Mouse (Mus musculus) left cerebral cortex, adult 2 months (tissue): ENCODE data around the gene Asxl1. TPM values are rescaled to one million over a fixed set of nuclear protein-coding genes. Genes with fewer than 3 reads are reported as not detected.

Source experiments
- DNase-seq, 2 experiments: peaks; one replicate each; pipeline ENCODE4 v3.0.0; 2021 to 2022; ENCODE audit warnings: low spot score in 2 of 2, mixed read lengths in 1 of 2; ENCODE audit errors: extremely low spot score in 1 of 2
- H3K27ac ChIP-seq: fragments of 200-600 bp; 2 replicates; pipeline ENCODE4 v1.8.1; 2022
- H3K4me3 ChIP-seq: fragments of 200-600 bp; 2 replicates; pipeline ENCODE4 v1.8.1; 2022
- CTCF ChIP-seq: fragments of 200-600 bp; IDR thresholded peaks from 2 replicates; pipeline ENCODE4 v1.8.1; 2022; ENCODE audit warnings: antibody characterized with exemption, mild to moderate bottlenecking, moderate library complexity
- intact Hi-C: fragments of 180-260 bp; cut with DNase I; formaldehyde crosslinking; loops from one replicate; pipeline ENCODE4 v1.15.1; 2025
- total RNA-seq, 2 experiments: library from RNA; stranded (reverse); gene quantifications; 2 replicates each; pipeline ENCODE4 v1.2.3; 2021

The Asxl1 gene
- total RNA-seq, 2 experiments from 2014 or later = 35.6 to 38.9 TPM

GRCm38 (mm10) chr2:153434880-153435831 is 89.5 kb downstream of the Asxl1 start:
- TF ChIP-seq CTCF = no peak
- intact Hi-C loops = no loop called here
- H3K27ac ChIP-seq = no peak overlapping the region; the same call in 1 of the 2 replicates
- DNase-seq = no peak
- H3K4me3 ChIP-seq = no peak overlapping the region

DNA sequence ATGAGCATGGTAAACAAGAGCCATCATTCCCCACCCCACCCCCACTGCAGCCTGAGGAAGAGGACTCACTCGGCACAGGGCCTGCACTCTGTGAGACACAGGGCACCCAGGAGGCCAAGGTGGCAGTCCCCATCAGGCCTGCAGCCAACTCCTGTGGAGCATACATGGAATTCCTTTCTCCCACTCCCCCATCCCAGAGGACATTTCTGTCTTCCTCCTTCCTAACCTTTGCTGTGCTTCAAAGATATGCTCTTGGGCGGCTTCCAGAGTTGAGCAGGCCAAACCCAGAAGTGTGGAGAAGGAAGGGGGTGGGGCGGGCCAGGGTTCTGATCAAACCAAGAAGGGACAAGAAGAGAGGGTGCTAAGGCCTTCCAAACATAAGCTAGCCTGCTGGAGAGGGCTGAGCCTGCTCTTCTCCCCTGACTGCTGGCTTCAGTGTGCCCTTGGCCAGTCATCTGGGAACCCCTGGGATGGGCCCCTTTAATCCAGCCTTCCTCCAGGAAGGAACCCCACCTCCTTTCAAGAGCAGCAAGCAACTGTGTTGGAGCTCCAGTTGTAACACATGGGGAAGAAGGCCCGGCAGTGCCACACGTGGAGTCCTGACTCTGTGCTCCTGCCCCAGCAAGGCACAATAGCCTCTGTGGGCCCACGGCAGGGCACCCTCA is 91.1 kb downstream of the Asxl1 start:
- TF ChIP-seq CTCF = no peak
- no peak overlapping the region for H3K4me3 ChIP-seq
- intact Hi-C loops = no loop called here
- peak overlapping the region; percentile 19; the same call in 1 of the 2 replicates for H3K27ac ChIP-seq
- DNase-seq = no peak

DNA sequence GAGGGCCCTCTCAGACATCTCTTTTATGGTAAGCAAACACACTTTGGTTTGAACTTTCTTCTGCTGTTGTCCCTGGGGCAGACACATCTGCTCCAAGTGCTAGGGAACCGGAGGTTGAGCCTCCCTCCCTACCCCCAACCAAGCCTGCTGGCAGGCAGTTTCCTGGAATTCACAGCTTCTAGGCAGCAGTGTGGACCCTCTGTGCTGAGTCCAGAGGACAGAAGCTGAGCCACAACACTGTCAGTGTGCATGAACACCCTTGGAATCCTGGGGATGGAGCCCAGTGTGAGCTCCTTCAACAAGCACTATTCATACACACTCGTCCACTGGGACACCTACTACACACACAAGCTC is 91.7 kb downstream of the Asxl1 start:
- Histone ChIP-seq H3K4me3 (no peak overlapping the region), H3K27ac (no peak overlapping the region; the same call in 1 of the 2 replicates)
- intact Hi-C loops = no loop called here
- TF ChIP-seq CTCF = no peak
- DNase-seq = no peak

DNA sequence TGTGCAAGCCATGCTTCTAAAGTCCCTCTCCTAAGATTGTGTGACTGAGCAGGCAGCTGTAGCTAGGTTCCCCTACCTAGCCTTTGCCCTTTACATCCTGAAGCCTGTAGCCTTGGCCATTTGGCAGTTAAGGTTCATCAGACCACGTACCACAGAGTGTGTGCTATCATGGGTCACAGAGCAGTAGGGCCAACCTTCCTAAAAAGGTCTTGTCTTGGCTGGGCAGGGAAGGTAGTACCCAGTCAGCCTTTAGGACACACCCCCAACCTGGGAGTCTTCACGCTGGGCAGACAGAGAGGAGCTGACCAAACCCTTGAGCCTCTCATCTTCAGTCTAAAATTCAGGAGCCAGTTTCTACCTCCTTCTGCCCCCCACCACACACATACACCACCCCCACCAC is 95.1 kb downstream of the Asxl1 start:
- Histone ChIP-seq H3K4me3 (no peak overlapping the region), H3K27ac (no peak overlapping the region)
- intact Hi-C loops = no loop called here
- no peak for TF ChIP-seq CTCF
- no peak for DNase-seq

- Histone ChIP-seq H3K4me3 (no peak overlapping the region), H3K27ac (no peak overlapping the region)
- intact Hi-C loops = no loop called here
- no peak for TF ChIP-seq CTCF
- DNase-seq = no peak
Measured at GRCm38 (mm10) chr2:153441228-153441627, 95.6 kb downstream of the Asxl1 start.

DNA sequence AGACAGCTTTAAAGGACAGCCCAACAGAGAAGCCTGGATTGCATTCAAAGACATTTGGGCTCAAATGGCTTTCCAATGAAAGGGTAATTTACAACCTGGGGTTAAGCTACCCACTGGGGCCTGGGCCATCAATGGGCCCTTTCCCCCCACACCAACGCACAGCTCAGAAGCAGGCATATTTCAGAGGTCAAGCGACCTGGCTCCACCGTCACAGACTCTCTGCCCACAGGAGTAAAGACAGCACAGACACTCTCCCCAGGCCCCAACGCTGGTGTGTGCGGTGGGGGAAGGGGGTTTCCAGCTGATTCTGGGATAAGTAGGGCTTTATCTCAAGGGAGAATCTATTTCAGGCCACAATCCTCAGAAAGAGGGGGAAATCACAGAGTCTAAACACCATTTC is 97.1 kb downstream of the Asxl1 start:
- intact Hi-C loops = no loop called here
- Histone ChIP-seq H3K4me3 (peak overlapping the region; percentile 89; the same call in 1 of the 2 replicates), H3K27ac (peak overlapping the region; percentile 1; the same call in 1 of the 2 replicates)
- DNase-seq = no peak
- TF ChIP-seq CTCF = no peak

- peak overlapping the region; percentile 90 for H3K27ac ChIP-seq
- peak overlapping the region; percentile 89 for H3K4me3 ChIP-seq
- TF ChIP-seq CTCF = no peak
- intact Hi-C loops = loop anchor here (2.0 kb wide), 1 partner anchor 97 kb away; no protein-coding TSS in a partner anchor
- peak; percentile 37 to 49 for DNase-seq
Measured at GRCm38 (mm10) chr2:153443434-153444240, 98.0 kb downstream of the Asxl1 start.

- TF ChIP-seq CTCF = no peak
- intact Hi-C loops = loop anchor here (2.0 kb wide), 1 partner anchor 98 kb away; no protein-coding TSS in a partner anchor
- peak overlapping the region; percentile 90 for H3K27ac ChIP-seq
- peak overlapping the region; percentile 89 for H3K4me3 ChIP-seq
- DNase-seq = peak; percentile 68 to 74
Measured at GRCm38 (mm10) chr2:153444254-153445136, 98.9 kb downstream of the Asxl1 start.

- no peak for TF ChIP-seq CTCF
- intact Hi-C loops = loop anchor here (2.0 kb wide), 1 partner anchor 99 kb away; no protein-coding TSS in a partner anchor
- Histone ChIP-seq H3K27ac (peak overlapping the region; percentile 83), H3K4me3 (peak overlapping the region; percentile 89)
- peak; percentile 26 to 31 for DNase-seq
Measured at GRCm38 (mm10) chr2:153445137-153446016, 99.7 kb downstream of the Asxl1 start.

DNA sequence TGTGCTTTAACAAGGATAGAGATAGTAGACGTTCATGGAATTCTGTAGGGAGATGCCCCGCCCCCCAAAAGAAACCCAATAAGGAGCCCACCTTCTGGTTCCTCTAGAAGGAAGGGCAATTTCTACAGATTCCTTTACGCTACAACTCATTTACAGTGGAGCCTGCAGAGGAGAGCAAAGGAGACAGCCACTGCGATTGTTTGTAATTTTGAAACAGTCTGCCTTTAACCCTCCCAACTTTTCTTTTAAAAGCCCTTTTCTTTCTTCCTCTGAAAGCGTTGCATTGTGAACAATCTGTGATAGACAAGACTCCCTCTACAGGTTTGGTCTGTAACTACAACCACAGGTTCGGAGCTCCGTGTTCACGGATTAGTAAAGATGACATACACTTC is 100.4 kb downstream of the Asxl1 start:
- DNase-seq = peak; percentile 51 to 64
- TF ChIP-seq CTCF = peak; percentile 89
- peak overlapping the region; percentile 89 for H3K4me3 ChIP-seq
- peak overlapping the region; percentile 61; the same call in 1 of the 2 replicates for H3K27ac ChIP-seq
- intact Hi-C loops = no loop called here
